Mouse (Mus musculus): Measurements from ENCODE around the gene Has3.

- TF ChIP-seq GATA1 (IDR thresholded peaks at IDR 0.05; ENCODE audit: low read length) (no peak), TAL1 (IDR thresholded peaks at IDR 0.05; ENCODE audit: low read length) (no peak)
These were observed 1.4 kb downstream of the Has3 start for GRCm38 (mm10) chr8:106871328-106871926.
